Mouse (Mus musculus): ENCODE results near the gene Cyp4b1. TPM values are rescaled to one million over a fixed set of nuclear protein-coding genes. Genes with fewer than 3 reads are reported as not detected.

The Cyp4b1 gene
- total RNA-seq, 4 experiments from 2014 or later: 44.9 to 58.9 (median 54.5) TPM

Other genes with a start within 250 kb of the Cyp4b1 start
- gene Cyp4a12b, start 236.1 kb downstream of the Cyp4b1 start, total RNA-seq (2022): under 1 TPM in 2 of 4 experiments, not detected in 2; 0.24 to 0.28 TPM
- not detected for gene Cyp4a30b, start 195.1 kb downstream of the Cyp4b1 start, total RNA-seq (2022)
- gene Cyp4a14, start 151.6 kb downstream of the Cyp4b1 start, total RNA-seq (2022): under 1 TPM in 2 of 4 experiments, not detected in 2; 0.14 to 0.62 TPM
- gene Cyp4a10, start 129.5 kb downstream of the Cyp4b1 start, total RNA-seq (2022): under 1 TPM; 0.26 to 0.71 (median 0.56) TPM
- gene Cyp4a31, start 84.1 kb downstream of the Cyp4b1 start, total RNA-seq (2022): under 1 TPM in 1 of 4 experiments, not detected in 3; 0.09 TPM
- not detected for gene Cyp4a32, start 46.8 kb downstream of the Cyp4b1 start, total RNA-seq (2022)
- 100 to 1,000 TPM in 2 of 4 experiments, 10 to 100 TPM in 2; 80.9 to 113 (median 100) TPM for gene Efcab14, start 90.0 kb upstream of the Cyp4b1 start, total RNA-seq (2022)
- 1 to 10 TPM; 2.0 to 4.9 (median 2.4) TPM for gene Tex38, start 133.3 kb upstream of the Cyp4b1 start, total RNA-seq (2022)
- gene Atpaf1, start 137.1 kb upstream of the Cyp4b1 start, total RNA-seq (2022): 10 to 100 TPM; 58.4 to 89.8 (median 74.5) TPM
- gene Mob3c, start 180.4 kb upstream of the Cyp4b1 start, total RNA-seq (2022): 10 to 100 TPM; 15.6 to 22.2 (median 16.3) TPM
- 10 to 100 TPM; 46.8 to 72.1 (median 57.8) TPM for gene Mknk1, start 191.5 kb upstream of the Cyp4b1 start, total RNA-seq (2022)
- gene Kncn, start 236.7 kb upstream of the Cyp4b1 start, total RNA-seq (2022): not detected
- not detected for gene 6430628N08Rik, start 242.9 kb upstream of the Cyp4b1 start, total RNA-seq (2022)

All from adrenal gland, adult 8-10 months (tissue).